Mouse (Mus musculus) kidney, embryonic 14.5 days (tissue): Measurements from ENCODE around the gene Selp. TPM values are rescaled to one million over a fixed set of nuclear protein-coding genes. Genes with fewer than 3 reads are reported as not detected.

Experiments used
- ATAC-seq: fragments of 200-750 bp; cut with Nextera tagmentation; 2 replicates; pipeline ENCODE4 v1.8.0; 2017; ENCODE audit warnings: moderate number of reproducible peaks, mild to moderate bottlenecking, moderate TSS enrichment, moderate library complexity; ENCODE audit not compliant: low FRiP score, low TSS enrichment
- H3K27ac ChIP-seq: fragments of 300-500 bp; sonication (generic); 2 replicates; pipeline ENCODE4 v1.5.1; 2014; ENCODE audit warnings: low read depth, mild to moderate bottlenecking, low read length, moderate library complexity, mixed read lengths
- H3K27me3 ChIP-seq: fragments of 300-500 bp; sonication (generic); 2 replicates; pipeline ENCODE4 v1.6.1; 2014; ENCODE audit warnings: mild to moderate bottlenecking, low read length; ENCODE audit not compliant: control insufficient read depth, insufficient read depth
- H3K36me3 ChIP-seq: fragments of 300-500 bp; sonication (generic); 2 replicates; pipeline ENCODE4 v1.6.1; 2014; ENCODE audit warnings: low read length, mixed read lengths; ENCODE audit not compliant: control insufficient read depth, insufficient read depth
- H3K4me1 ChIP-seq: fragments of 300-500 bp; sonication (generic); 2 replicates; pipeline ENCODE4 v1.6.1; 2014; ENCODE audit warnings: low read length, mixed read lengths; ENCODE audit not compliant: control insufficient read depth, insufficient read depth
- H3K4me2 ChIP-seq: fragments of 300-500 bp; sonication (generic); replicated peaks from 2 replicates; pipeline ENCODE4 v1.6.1; 2014; ENCODE audit warnings: low read depth, mild to moderate bottlenecking, low read length
- H3K4me3 ChIP-seq: fragments of 300-500 bp; sonication (generic); 2 replicates; pipeline ENCODE4 v1.5.1; 2014; ENCODE audit warnings: mild to moderate bottlenecking, low read length
- H3K9ac ChIP-seq: fragments of 300-500 bp; sonication (generic); 2 replicates; pipeline ENCODE4 v1.6.1; 2014; ENCODE audit warnings: low read depth, mild to moderate bottlenecking, low read length, moderate library complexity
- H3K9me3 ChIP-seq: fragments of 300-500 bp; sonication (generic); 2 replicates; pipeline ENCODE4 v1.6.1; 2016; ENCODE audit warnings: low read length; ENCODE audit not compliant: control insufficient read depth
- WGBS: fragments of 180-500 bp; shearing (Covaris S2); extraction: QIAGEN DNeasy Blood & Tissue Kit; methylation state at CpG from one replicate; pipeline ENCODE4 v1.1.7; 2014; 5-methylcytosine and 5-hydroxymethylcytosine counted together
- polyA plus RNA-seq: library from polyadenylated mRNA; unstranded; fragments of >200 nt; fragmentation: Nextera tagmentation; extraction: Ambion mirVana; gene quantifications from 2 replicates; pipeline ENCODE4 v1.2.1, GENCODE M21; 2014

Gene Selp
- polyA plus RNA-seq = 0.32 TPM in 1 of 2 replicates, not detected in the other

GRCm38 (mm10) chr1:164114947-164115493, at the start of gene Selp:
TSS of gene Selp (plus strand) at chr1:164115264.
- no peak within 1 kb of the TSS for H3K4me3 ChIP-seq
- H3K4me2 ChIP-seq = no peak within 1 kb of the TSS
- H3K36me3 ChIP-seq = no peaks in the 10 kb centered on the region
- ATAC-seq = no peak
- 54% methylated on average over 8 of the region's 8 CpGs for WGBS
- no peaks in the 10 kb centered on the region for H3K27me3 ChIP-seq
- H3K9ac ChIP-seq = no peak within 1 kb of the TSS
- no peaks in the 10 kb centered on the region for H3K4me1 ChIP-seq
- H3K9me3 ChIP-seq = no peaks in the 10 kb centered on the region
- no peak within 1 kb of the TSS for H3K27ac ChIP-seq

- no peaks in the 10 kb centered on the region for H3K9me3 ChIP-seq
These were observed 45.8 kb upstream of the Selp start for GRCm38 (mm10) chr1:164069261-164069660.

GRCm38 (mm10) chr1:164070461-164070860, 44.6 kb upstream of the Selp start:
- H3K9me3 ChIP-seq = no peaks in the 10 kb centered on the region
- H3K4me1 ChIP-seq = no peaks in the 10 kb centered on the region
- no peak overlapping the region for H3K9ac ChIP-seq
- no peak for ATAC-seq
- 87% methylated on average over 4 of the region's 4 CpGs for WGBS
- H3K27me3 ChIP-seq = no peaks in the 10 kb centered on the region
- no peak overlapping the region for H3K4me3 ChIP-seq
- no peak overlapping the region for H3K27ac ChIP-seq
- no peak overlapping the region for H3K4me2 ChIP-seq
- no peaks in the 10 kb centered on the region for H3K36me3 ChIP-seq

More at GRCm38 (mm10) chr1:164069261-164069660, 45.8 kb upstream of the Selp start:
- no peak overlapping the region for H3K4me2 ChIP-seq
- H3K9ac ChIP-seq = no peak overlapping the region
- H3K36me3 ChIP-seq = no peaks in the 10 kb centered on the region
- no peak overlapping the region for H3K4me3 ChIP-seq
- no peak for ATAC-seq
- H3K27ac ChIP-seq = no peak overlapping the region
- no peaks in the 10 kb centered on the region for H3K4me1 ChIP-seq
- no peaks in the 10 kb centered on the region for H3K27me3 ChIP-seq

- Histone ChIP-seq H3K4me3 (no peak overlapping the region), H3K4me2 (no peak overlapping the region), H3K27ac (no peak overlapping the region), H3K27me3 (no peaks in the 10 kb centered on the region), H3K9ac (no peak overlapping the region), H3K9me3 (no peaks in the 10 kb centered on the region), H3K36me3 (no peaks in the 10 kb centered on the region), H3K4me1 (no peaks in the 10 kb centered on the region)
- 80% methylated on average over 7 of the region's 7 CpGs for WGBS
- no peak for ATAC-seq
These were observed 44.0 kb upstream of the Selp start for GRCm38 (mm10) chr1:164071111-164071510.

- no peaks in the 10 kb centered on the region for H3K9me3 ChIP-seq
- H3K4me2 ChIP-seq = no peak overlapping the region
- no peak overlapping the region for H3K9ac ChIP-seq
- no peaks in the 10 kb centered on the region for H3K36me3 ChIP-seq
- no peaks in the 10 kb centered on the region for H3K4me1 ChIP-seq
- WGBS = 89% methylated on average over 4 of the region's 4 CpGs
- H3K27ac ChIP-seq = no peak overlapping the region
- no peak overlapping the region for H3K4me3 ChIP-seq
- no peak for ATAC-seq
- no peaks in the 10 kb centered on the region for H3K27me3 ChIP-seq
These were observed 43.1 kb upstream of the Selp start for GRCm38 (mm10) chr1:164072001-164072400.

GRCm38 (mm10) chr1:164073091-164073490, 42.0 kb upstream of the Selp start:
- Histone ChIP-seq H3K9ac (no peak overlapping the region), H3K9me3 (no peaks in the 10 kb centered on the region), H3K4me1 (no peaks in the 10 kb centered on the region), H3K36me3 (no peaks in the 10 kb centered on the region), H3K4me2 (no peak overlapping the region), H3K27me3 (no peaks in the 10 kb centered on the region), H3K27ac (no peak overlapping the region), H3K4me3 (no peak overlapping the region)
- no peak for ATAC-seq
- 87% methylated on average over 9 of the region's 9 CpGs for WGBS

- Histone ChIP-seq H3K27ac (no peak overlapping the region), H3K9ac (no peak overlapping the region), H3K4me3 (no peak overlapping the region), H3K4me2 (no peak overlapping the region), H3K9me3 (no peaks in the 10 kb centered on the region), H3K36me3 (no peaks in the 10 kb centered on the region), H3K4me1 (no peaks in the 10 kb centered on the region), H3K27me3 (no peaks in the 10 kb centered on the region)
- WGBS = 87% methylated on average over 7 of the region's 7 CpGs
- no peak for ATAC-seq
These were observed 41.3 kb upstream of the Selp start for GRCm38 (mm10) chr1:164073803-164074202.

GRCm38 (mm10) chr1:164074606-164075140, 40.4 kb upstream of the Selp start:
- WGBS = 95% methylated on average over 2 of the region's 2 CpGs
- no peak overlapping the region for H3K9ac ChIP-seq
- H3K9me3 ChIP-seq = no peaks in the 10 kb centered on the region
- no peaks in the 10 kb centered on the region for H3K27me3 ChIP-seq
- ATAC-seq = no peak
- H3K4me1 ChIP-seq = no peaks in the 10 kb centered on the region
- no peak overlapping the region for H3K4me2 ChIP-seq
- H3K4me3 ChIP-seq = no peak overlapping the region
- no peak overlapping the region for H3K27ac ChIP-seq
- H3K36me3 ChIP-seq = no peaks in the 10 kb centered on the region

- Histone ChIP-seq H3K4me2 (no peak overlapping the region), H3K27ac (no peak overlapping the region), H3K27me3 (no peaks in the 10 kb centered on the region), H3K4me3 (no peak overlapping the region), H3K9ac (no peak overlapping the region), H3K36me3 (no peaks in the 10 kb centered on the region), H3K9me3 (no peaks in the 10 kb centered on the region), H3K4me1 (no peaks in the 10 kb centered on the region)
- WGBS = 100% methylated on average over 1 of the region's 1 CpGs
- ATAC-seq = no peak
These were observed 39.6 kb upstream of the Selp start for GRCm38 (mm10) chr1:164075416-164075815.
